In genomic region chr17:29384850-29385438, GRCm38 (mm10) we compare ENCODE assay signal across 9 mouse cellular contexts. TPM values are rescaled to one million over a fixed set of nuclear protein-coding genes. Genes with fewer than 3 reads are reported as not detected.
DNase-seq lines count a peak whose midpoint lies in the region; ATAC-seq lines count a peak whose summit lies in the region.
"Had no signal": no experiment of that assay in that cellular context is flagged by ENCODE, and none has a peak within 500 bp of the region (broad histone marks: within the 10 kb centered on the region; RNA-seq: fewer than 3 reads in every experiment).

No protein-coding gene starts in this region.

- peaks cover 25% of the 10 kb centered on the region for H3K4me1 ChIP-seq in liver, embryonic 12.5 days
- peaks cover 12% of the 10 kb centered on the region for H3K4me1 ChIP-seq in limb, embryonic 10.5 days

- H3K9ac ChIP-seq in liver, embryonic 12.5 days = 0 out of 2 replicates have a peak overlapping the region, but pooled peaks have one; percentile 24

- H3K27ac ChIP-seq in liver, embryonic 12.5 days = peak overlapping the region; percentile 34
- H3K27ac ChIP-seq in limb, embryonic 10.5 days = no peak overlapping the region
- H3K27ac ChIP-seq: layer of hippocampus, adult 2 months had no signal

- DNase-seq in right cerebral cortex, postnatal 4 days = peak; percentile 18
- no peak for DNase-seq in right cerebral cortex, postnatal 25 days
- DNase-seq in gastrocnemius, postnatal 14 days = peak; percentile 59
- DNase-seq in testis, postnatal 14 days (ENCODE audit: low spot score) = peak; percentile 82
- no peak for DNase-seq in limb, embryonic 10.5 days (ENCODE audit: low spot score)
- DNase-seq: midbrain, embryonic 14.5 days had no signal

- no peak overlapping the region for H3K4me3 ChIP-seq in liver, embryonic 12.5 days
- H3K4me3 ChIP-seq in limb, embryonic 10.5 days = no peak overlapping the region
- H3K4me3 ChIP-seq: layer of hippocampus, adult 2 months had no signal

- H3K4me2 ChIP-seq in liver, embryonic 12.5 days = no peak overlapping the region

- no peaks in the 10 kb centered on the region for H3K9me3 ChIP-seq in liver, embryonic 12.5 days (replicated peaks)
- H3K9me3 ChIP-seq in limb, embryonic 10.5 days (replicated peaks) = no peaks in the 10 kb centered on the region

- H3K27me3 ChIP-seq in liver, embryonic 12.5 days (replicated peaks) = no peaks in the 10 kb centered on the region
- no peaks in the 10 kb centered on the region for H3K27me3 ChIP-seq in limb, embryonic 10.5 days (ENCODE audit: low read depth, poor library complexity, severe bottlenecking)

- WGBS in liver, embryonic 12.5 days (ENCODE audit: insufficient replicate concordance) = 50% methylated on average over 5 of the region's 5 CpGs
- 59% methylated on average over 5 of the region's 5 CpGs for WGBS in limb, embryonic 10.5 days

- ATAC-seq in liver, embryonic 12.5 days = peak; percentile 59
- ATAC-seq in megakaryocyte-erythroid progenitor cell, adult 5-6 weeks (replicated peaks; ENCODE audit: low FRiP score, low TSS enrichment, poor library complexity, severe bottlenecking) = no peak

- no peaks in the 10 kb centered on the region for H3K36me3 ChIP-seq in liver, embryonic 12.5 days
- no peaks in the 10 kb centered on the region for H3K36me3 ChIP-seq in limb, embryonic 10.5 days

- intact Hi-C loops in gastrocnemius, postnatal 14 days (cut with DNase I; ENCODE audit: low total_unique reads) = no loop called here

RNA-seq across cellular contexts. Expression of gene Fgd2, which starts 24.2 kb away (rescaled TPM):
- 1 to 10 TPM; 1.6 to 1.8 TPM for total RNA-seq in gastrocnemius, postnatal 14 days (2021)
- 5.1 and 5.9 TPM in 2 replicates for polyA plus RNA-seq in liver, embryonic 12.5 days (2016; fragmentation: Nextera tagmentation; extraction: Ambion mirVana)
- total RNA-seq in megakaryocyte-erythroid progenitor cell, adult 5-6 weeks (2014; fragmentation: Nextera tagmentation) = 3.1 and 3.4 TPM in 2 replicates
- total RNA-seq in megakaryocyte-erythroid progenitor cell, adult 5-6 weeks (2017) = 2.7 and 6.0 TPM in 2 replicates
- polyA plus RNA-seq in limb, embryonic 10.5 days (2016; fragmentation: Nextera tagmentation; extraction: Ambion mirVana) = 6.4 and 6.7 TPM in 2 replicates

RNA-seq across cellular contexts. Expression of gene Mtch1, which starts 37.2 kb away (rescaled TPM):
- 100 to 1,000 TPM; 141 to 160 TPM for total RNA-seq in gastrocnemius, postnatal 14 days (2021)
- 107 and 109 TPM in 2 replicates for polyA plus RNA-seq in liver, embryonic 12.5 days (2016; fragmentation: Nextera tagmentation; extraction: Ambion mirVana)
- 86.6 and 105 TPM in 2 replicates for total RNA-seq in megakaryocyte-erythroid progenitor cell, adult 5-6 weeks (2014; fragmentation: Nextera tagmentation)
- total RNA-seq in megakaryocyte-erythroid progenitor cell, adult 5-6 weeks (2017) = 31.9 and 32.4 TPM in 2 replicates
- 234 and 286 TPM in 2 replicates for polyA plus RNA-seq in limb, embryonic 10.5 days (2016; fragmentation: Nextera tagmentation; extraction: Ambion mirVana)

Comparison
In these comparisons a context has a peak if more than half of its experiments do, and no peak if none do; other contexts are left out.
1. DNase-seq: peak in right cerebral cortex, postnatal 4 days (single experiment), gastrocnemius, postnatal 14 days (single experiment) and testis, postnatal 14 days (single experiment); none in right cerebral cortex, postnatal 25 days (single experiment) and limb, embryonic 10.5 days (single experiment).